Mouse (Mus musculus) MEL-GATA-1-ER (cell line): ENCODE measurements around the gene Hoxa5.

ENCODE experiments used
- DNase-seq: peaks from one replicate; pipeline ENCODE4 v3.0.0-alpha.2; 2012; ENCODE audit warnings: low read depth; ENCODE audit errors: extremely low read depth

Hoxa5 gene

DNA sequence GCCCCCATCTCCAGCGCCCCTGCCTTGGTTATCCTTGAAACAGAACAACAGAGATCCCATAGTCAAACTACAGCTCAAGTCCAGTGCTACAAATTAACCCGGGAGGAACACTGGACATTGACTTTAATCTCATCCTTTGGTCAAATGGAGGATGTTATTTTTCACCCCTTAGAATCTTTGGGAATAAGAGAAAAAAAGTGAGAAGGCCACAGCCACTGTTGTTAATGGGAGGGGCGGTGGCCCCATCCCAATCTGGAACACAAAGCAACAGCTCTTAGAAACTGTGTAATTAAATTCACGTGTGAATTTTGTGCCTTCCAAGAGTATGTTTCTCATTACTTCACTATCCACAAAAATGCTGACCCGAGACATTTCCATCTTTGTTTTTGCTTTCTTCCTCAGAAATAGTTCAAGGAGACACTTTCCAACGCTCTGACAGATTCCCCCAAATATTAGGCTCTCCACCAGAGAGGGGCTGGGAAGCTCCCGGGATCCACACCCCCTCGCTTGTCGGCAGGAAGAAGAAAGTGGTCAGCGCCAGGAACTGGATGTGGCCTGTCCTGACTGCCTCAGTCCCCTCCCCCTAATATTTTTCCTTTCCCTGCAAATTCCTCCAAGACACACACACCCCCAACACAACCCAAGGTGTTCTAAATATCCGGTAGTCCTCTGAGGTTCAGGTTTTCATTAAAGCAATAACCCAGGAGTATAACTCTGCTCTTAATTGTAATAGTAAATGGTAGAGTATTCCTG, 23.3 kb upstream of the Hoxa5 start:
- no peak for DNase-seq

DNA sequence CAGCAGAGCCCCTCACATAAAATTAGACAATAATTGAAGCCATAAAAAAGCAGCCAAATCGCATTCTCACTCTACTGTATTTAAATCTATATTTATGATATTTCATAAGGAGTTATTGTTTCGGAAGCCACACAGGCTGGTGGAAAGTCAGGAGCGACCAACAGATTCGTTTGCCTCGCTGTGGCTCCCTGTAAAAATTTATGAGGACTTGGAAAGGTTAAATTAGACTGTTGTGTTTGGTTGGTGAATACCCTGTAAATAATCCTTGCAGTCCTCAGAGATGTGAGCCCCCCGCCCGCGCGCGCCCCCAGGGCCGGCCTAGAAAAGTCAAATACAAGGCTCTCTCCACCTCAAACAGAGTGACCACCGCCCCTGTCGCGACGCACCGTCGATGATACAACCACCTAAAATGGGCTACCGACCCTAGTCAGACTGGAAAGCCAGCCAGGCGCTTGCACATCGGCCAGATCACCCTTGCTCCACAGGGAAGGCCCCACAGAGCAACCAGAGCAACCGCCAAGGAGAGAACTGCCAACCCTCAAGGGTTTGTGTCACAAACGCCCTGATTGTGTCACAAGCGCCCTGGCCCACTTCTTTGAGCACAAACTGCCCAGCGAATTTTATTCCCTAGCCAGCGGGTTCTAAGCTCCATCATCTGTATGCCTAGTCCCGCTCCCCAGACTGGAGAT, 22.3 kb upstream of the Hoxa5 start:
- DNase-seq: no peak

DNA sequence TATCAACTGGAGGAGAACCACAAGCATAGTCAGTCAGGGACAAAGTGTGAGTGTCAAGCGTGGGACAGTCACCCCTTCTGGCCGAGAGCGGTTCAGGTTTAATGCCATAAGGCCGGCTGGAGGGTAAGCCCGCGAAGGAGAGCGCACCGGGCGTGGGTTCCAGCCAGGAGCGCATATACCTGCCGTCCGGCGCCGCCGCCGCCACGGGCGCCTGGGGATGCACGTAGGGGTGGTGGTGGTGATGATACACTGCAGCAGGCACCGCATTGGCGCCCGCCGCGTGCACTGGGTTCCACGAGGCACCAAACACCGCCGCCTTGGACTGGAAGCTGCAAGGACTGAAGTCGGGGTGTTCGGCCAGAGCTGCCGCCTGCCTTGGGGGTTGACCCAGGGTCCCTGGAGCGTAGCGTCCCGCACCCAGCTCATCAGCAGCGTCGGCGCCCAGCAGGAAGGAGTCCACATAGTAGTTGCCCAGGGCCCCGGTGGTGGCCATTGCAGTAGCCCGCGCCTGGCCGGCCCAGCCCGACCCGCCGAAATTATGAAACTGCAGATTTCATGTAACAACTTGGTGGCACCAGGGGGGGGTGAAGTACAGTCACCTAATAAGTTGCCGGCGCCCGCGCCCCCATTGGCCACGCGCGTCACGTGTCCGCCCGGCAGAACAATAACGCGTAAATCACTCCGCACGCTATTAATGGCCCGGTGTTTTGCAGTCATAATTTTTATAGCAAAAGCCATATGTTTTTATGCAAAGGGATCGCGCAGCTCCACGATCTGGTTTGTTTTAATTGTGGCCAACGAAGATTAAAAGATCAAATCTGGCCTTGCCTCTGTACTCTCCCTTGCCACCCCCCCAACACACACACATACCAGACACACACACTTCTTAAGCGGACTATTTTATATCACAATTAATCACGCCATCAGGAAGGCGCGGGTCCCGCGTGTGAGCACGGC, 21.5 kb upstream of the Hoxa5 start:
- DNase-seq: no peak

DNA sequence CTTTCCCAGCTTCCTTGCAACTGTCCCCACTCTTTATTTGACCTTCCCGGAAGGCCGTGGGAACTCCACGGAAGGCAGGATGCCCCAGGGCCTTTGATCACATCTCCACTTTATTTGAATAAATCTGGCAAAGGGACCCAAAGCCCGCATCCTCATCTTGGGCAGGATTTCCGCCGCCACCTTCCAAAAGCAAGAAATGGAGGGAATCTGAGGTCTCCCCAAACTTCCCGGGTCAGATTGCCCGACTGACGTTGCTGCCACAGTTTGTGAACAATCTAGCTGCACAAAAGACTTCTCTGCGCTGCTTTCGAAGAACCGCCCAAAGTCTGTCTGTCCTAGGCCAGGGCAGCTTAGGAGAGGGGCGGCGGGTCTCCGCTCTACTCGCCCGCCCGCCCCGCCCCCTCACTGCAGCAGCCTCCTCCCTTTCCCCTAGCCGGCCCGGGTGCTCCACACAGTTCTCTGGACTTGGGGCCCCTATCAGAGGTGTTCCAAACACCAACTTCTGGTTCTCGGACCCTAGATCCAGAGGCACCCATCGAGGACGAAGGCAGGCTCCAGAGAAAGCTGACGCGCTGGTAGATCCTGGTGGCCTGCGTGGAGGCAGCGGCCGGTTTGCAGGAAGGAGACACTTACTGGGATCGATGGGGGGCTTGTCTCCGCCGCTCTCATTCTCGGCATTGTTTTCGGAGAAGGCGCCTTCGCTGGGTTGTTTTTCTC, 20.7 kb upstream of the Hoxa5 start:
- no peak for DNase-seq

DNA sequence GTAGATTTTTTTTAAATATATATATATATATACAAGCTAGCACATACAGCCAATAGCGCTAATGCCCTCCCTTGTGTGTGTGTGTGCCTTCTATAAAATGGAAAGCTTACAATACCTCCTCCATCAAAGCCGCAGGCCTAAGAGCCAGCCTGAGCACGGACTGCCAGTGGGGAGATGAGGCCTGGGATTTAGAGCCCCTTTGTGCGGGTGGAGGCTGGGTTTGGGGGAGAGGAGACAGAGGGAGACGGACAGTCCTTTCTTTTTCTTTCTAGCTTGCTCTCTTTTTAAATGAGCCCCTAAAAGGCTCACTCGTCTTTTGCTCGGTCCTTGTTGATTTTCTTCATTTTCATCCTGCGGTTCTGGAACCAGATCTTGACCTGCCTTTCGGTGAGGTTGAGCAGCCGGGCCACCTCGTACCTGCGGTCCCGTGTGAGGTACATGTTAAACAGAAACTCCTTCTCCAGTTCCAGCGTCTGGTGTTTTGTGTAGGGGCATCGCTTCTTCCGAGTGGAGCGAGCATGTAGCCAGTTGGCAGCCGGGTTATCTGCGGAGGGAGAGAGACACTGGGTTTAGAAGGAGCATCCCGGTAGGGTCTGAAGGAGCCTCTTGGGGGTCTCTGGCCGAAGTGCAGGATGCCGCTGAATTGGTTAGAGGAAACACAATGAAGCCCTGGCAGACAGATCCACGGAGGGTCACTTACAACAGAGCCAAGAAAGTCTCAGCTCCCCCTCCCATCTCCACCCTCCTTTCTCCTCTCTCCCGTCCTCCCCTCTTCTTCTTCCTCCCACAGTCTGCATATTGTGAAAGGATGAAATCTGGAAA, 19.8 kb upstream of the Hoxa5 start:
- DNase-seq: no peak

DNA sequence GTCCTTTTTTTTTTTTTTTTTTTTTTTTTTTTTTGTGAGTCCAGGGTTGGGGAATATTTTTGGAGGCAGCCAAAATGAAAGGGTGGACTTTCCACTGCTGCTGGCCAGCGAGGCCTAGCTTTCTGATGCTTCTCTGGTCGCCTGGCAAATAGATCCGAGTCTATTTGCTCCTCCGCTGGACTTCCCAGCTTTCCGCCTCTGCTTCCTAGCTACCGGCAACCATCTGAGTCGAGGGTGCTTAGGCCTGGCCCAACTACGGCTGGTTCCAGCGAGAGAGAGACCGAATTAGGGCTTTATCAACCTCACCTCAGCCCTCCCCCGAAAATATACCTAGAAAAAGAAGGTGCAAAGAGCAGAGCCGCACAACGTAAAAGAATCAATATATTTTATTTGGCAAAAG, 18.3 kb upstream of the Hoxa5 start:
- DNase-seq: no peak

DNA sequence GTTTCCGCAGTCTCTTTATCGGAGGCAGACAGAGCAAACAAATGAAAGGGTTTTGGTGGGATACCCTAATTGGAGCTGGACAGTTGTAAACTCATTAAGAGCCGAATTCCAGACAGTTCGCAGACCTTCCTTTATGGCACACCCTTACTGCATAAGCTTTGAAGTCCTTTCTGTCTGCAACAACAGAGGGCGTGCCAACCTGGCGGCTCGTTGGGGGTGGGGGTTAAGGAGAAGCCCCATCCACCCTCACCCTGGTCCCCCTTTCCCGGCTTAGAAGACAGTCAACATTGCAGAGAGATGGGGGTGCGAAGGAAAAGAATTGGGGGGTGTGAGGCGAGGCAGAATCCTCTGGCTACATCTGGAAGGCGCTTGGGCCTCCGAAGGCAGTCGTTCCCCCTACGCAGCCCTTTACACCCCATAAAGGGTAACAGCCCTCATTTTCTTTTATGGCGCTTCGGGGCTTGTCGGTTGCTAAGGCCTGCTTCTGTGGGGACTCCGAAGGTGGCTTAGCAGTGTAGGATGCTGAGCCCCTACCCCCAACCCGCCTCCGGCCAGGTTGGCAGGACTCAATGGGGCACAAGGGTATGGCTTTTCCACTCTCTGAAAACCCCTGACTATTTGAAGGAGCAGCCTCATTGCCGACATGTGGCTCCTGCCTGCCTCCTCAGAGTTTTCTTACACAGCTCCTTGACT, 17.8 kb upstream of the Hoxa5 start:
- DNase-seq: no peak

DNA sequence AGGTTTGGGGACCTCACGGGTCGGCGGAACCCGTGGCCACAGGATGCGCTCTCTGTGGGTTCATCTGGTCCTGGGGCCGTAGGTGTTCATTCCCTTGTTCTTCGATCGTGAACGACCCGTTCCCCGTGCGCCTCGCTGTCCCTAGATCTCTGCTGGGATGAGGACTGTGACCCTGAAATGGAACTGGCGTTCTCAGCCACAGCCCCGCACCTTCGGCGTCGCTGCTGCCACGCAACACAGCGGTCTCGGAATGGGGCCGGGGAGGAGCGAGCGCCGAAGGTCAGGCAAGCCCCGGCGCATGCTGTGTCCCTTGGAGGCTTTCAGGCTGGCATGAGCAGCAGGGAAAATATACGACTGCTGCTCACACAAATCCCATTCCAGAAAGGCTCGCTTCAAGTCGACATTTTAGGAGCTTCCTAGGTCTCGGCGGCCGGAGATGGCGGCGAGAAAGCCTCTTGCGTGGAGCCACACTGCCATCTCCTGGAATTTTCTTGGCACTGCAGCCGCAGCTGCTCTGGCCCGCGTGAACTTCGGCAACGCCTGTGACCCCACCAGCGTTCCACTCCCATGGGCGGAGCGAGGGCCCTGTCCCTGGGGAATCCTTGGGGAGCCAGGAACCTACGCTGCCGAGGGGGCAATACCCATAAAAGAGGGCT, 17.1 kb upstream of the Hoxa5 start, which contains the start of gene Hoxa7:
TSS of gene Hoxa7 (minus strand) at position 518 of the 656 bp plus-strand sequence.
- peak; percentile 53 for DNase-seq

DNA sequence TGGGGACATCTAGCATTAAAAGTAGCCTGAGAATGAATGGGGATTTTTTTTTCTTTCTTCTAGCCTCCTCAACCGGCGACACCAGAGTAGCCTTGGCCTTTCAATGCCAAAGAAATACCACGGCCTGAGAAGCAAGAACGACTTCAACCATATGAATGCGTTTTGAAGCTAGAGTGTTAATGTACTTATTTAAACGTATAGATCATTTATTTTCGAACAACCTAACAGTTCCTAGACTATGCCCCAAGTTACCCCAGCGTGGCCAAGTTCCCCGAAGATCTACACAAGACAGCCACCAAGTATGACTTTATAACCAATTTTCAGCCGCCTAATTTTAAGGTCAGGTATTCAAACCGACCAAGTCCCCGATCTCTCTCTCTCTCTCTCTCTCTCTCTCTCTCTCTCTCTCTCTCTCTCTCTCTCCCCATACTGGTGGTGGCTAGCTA, 16.5 kb upstream of the Hoxa5 start:
- peak; percentile 10 for DNase-seq

DNA sequence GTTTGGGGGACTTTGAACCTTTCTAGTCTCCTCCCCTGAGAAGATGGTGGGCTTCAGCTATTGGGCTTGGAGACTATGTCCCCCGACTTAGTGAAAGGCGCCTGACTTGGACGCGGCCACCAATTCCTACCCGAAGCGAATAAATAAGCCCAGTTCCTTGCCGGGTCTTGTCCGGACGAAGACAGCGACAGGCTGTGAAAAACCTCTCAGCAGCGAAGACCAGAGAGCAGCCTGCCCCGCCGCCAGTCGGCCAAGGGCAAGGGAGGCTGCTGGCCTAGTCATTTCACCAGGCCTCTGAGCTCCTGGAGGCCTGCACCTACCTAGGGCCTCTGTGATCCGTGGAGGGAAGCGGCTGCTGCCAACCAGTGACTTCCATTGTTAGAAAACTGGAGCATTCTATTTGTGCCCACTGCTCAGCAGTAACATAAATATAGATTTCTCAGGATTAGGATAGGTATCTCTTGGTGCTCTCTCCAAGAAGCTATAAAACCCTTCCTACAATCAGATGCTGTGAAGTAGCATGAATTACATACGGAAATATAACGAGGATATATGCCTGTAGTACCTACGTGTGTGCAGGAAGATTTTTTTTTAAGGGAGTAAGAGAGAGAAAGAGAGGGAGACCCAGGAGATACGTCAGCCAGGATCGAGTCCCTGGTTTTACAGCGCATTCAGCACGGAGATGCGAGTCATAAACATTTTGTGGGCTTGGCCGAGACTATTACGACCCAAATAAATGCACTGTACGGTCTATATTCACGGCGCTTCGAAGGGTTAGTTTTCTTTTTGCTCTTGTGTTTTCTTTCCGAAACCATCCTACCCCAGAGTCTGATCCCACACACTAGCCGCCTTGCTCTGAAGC, 15.8 kb upstream of the Hoxa5 start:
- DNase-seq: no peak

DNA sequence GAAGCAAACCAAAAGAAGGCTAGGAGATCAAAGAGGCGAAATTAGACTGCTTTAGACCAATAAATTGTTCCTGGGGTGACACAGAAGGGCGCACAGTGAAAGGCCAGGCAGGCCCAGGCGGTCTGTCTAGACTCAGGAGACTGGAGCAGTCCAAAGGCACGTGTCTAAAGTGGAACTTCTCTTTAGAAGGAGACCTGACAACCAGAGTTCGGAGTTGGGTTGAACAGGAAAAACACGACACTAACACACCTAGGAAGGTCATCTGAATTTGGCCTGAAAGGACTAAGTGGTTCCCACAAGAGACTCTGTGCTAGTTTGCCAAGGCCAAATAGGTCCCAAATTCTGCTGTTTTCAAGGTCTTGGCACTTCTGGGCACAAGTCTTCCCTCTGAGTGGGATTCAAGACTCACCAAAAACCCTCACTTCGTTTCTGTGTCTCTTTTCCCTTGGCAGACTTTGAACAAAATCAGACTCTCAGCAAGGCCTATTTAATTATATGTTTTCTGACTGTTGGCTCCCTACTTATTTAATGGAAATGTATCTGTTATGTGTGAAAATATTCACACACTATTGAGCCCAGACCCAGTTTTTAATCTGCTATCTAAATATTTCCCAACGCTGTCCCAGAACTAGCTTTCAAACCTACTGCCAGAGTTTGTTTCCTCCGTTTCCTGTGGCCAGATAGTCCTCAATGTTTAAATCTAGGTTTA, 15.0 kb upstream of the Hoxa5 start:
- no peak for DNase-seq

DNA sequence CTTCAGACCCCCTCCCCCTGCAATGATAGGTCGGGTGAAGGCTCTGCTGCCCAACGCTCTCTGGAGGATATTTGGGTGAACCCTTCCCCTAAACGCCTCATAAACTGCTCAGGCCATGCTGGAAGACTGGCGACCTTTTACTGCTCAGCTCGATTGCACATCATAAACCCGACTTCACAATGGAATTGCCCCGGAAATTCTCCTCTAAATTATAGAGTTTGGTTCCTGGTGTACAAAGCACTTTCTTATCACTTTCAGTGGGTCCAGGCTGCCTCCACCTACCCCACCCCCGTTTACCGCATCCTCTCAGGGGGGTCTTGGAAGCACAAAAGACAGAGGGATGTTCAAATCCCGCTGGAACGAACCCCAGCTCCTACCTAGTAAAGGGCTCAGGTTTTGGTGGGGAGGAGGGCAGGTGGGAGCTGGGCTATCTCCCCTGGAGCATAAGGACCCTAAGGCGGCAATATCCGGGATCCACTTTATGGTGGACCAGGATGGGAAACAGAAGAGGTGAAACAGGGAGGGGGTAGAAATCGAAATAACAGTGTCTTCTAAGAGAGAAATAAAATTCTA, 14.3 kb upstream of the Hoxa5 start:
- no peak for DNase-seq

DNA sequence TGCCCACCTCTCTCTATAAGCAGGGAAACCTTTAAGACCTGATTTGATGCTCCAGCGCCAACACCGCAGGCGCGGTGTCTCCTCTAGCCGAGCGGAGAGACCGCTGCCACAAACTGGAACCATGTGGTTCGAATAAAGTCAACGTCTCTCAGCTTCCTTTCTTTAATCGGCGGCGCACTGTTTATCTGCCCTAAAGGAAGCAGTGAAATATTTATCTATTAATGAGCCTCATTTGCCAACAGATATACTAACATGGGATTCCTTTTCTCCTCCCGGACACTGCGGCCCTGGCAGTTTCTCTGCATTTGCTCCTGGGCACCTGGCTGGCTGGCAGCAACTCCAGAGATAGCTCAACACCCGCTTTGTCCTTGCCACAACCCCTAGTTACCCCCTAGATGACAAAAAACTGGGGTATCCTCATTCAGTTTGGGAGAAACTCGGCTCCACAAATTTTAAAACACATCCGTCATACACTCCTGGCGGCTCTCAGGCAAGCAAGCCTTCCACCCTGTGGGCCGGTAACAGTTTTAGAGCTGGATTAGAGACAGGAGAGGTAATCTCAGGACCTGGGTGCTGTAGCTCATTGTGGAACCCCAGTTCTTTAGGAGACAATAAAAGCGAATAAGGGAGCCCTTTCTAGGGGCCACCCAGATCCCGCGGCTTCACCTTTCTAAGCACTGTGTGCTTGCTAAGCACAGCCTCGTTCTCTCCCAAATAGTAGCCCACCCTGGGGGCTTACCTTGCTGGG, 13.7 kb upstream of the Hoxa5 start:
- DNase-seq: no peak

DNA sequence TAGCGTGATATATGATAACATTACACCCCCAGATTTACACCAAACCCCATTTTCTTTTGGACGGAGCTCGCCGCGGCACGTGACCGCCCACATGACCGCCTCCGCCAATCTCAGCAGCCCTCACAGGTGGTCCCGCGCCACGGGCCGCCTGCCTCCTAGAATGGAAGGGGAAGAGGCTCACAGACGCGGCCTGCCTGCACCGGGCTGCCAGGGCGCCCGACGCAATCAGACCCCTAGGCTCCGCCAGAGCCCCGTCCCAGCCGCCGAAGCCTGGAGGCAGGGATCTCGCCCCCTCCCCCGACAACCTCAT, 13.0 kb upstream of the Hoxa5 start:
- DNase-seq: no peak

DNA sequence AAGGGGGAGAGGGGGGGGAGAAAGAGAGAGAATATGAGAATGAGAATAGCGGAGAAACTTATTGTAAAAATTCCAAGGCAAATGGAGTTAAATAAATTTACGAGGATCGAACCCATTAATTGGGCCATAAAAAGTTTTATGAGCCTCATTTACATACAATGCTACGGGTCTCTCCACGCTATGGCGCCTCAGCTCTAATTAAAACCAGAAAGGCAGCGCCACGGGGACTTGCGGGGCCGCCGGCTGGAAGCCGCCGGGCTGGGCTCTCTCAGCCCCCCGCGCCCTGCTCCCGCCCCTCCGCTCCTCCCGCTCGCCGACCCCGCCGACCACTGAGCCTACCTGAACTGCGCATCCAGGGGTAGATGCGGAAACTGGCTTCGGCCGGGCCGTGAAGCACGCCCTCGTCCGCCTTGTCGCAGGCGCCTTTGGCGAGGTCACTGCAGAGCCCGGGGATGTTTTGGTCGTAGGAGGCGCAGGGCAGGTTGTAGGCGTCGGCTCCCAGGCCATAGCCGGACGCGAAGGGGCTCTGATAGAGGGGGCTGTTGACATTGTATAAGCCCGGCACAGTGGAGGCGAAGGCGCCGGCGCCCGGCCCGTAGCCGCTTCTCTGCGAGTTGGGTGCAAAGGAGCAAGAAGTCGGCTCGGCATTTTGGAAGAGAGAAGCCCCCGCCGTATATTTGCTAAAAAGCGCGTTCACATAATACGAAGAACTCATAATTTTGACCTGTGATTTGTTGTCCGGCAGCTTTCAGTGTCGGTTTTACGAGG, 12.5 kb upstream of the Hoxa5 start:
- DNase-seq: no peak
